Mouse (Mus musculus): ENCODE measurements around the gene Pawr.
A peak's percentile ranks its signal among the peaks of the same experiment; 100 is the strongest.

The Pawr gene

DNA sequence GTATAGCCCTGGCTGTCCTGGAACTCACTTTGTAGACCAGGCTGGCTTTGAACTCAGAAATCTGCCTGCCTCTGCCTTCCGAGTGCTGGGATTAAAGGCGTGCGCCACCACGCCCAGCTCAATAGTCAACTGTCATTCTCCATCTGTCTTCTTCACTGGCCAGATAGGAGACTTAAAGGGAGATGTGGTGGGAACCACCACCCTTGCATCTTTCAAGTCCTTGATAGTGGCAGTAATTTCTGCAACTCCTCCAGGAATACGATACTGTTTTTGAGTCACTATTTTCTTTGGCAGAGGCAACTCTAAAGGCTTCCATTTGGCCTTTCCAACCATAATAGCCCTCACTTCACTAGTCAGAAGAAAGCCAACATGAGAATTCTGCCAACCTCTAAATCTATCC lies 108.3 kb downstream of the Pawr start:
- peak in 1 of 2 experiments; percentile 38 for DNase-seq (ENCODE audit: low spot score in 2 of 2)

DNA sequence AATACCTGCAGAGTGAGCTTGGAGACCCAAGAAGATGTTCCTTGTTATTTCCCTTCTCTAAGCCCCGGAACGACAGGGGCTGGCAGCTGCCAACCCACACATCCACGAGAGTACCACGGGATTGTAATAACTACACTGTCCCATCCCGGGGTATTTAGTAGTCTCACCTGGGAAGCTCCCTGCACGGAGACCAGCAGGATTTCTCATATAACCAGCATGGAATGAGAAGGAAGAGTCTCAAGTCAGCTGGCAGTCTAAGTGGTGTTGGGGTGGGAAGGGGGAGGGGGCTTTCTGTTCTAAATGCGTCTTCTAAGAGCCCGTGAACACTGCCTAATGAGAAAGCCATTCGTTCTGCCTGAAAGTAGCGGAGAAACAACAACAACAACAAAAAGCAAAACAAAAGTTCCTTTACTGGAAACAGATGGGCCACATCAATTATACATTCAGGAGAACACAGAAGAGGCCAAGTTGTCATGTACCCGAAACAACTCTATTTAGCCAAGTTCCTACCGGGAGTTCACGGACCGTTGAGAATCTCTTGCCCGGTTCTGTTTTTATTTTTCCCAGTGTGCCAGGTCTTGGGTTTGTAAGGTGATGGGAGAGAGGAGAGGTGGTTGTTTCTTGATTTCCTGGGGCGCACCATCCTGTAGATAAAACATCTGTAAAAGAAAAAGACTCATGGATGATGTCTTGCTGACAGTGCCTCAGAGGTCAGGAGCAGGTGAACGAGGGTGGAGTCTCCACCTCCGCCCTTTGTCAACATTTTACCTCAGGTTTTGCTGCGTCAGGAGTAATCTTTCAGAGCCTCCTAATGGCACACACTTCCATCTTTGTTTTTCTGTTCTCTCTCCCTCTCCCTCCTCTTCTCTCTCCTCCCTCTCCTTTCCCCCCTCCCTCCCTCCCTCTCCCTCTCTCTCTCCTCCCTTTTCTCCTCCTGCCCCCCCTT lies 112.3 kb downstream of the Pawr start:
- no peak for DNase-seq (ENCODE audit: low spot score in 2 of 2)

DNA sequence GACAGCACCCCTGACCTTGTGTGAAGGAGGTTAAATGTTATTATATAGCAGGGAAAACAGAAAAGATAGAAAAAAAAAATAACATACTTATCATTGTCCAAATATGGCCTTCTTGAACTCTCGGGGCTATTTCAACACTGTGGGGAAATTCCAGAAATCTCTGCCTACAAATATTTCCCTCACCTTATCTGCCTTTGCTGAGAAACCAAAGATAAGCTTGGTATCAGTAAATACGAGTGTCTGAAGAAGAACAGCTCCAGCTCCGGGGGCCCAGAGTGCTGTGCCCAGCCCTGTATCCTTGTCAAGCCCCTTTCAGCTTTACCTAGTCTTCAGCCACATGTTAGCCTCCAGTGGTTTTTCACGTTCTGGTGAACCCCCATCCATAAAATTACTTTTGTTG lies 113.2 kb downstream of the Pawr start:
- no peak for DNase-seq (ENCODE audit: low spot score in 2 of 2)

DNA sequence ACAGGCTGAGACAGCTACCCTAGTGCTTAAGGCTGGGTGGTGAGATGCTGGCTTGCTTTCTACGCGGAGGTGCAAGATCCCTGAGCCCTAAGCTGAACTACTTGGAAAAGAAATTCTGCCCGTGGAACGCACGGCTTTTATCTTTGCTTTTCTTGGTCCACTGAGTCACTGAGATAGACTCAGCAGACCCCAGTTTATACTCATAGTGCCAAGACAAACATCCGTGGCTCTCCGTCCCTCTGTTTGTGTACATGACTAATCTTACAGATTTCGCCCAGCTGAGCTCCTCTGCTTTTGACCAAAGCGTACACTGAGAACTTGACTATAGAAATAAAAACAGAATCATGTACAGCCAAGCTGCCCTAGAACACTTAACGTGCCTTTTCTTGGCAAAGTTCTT lies 113.7 kb downstream of the Pawr start:
- DNase-seq (ENCODE audit: low spot score in 2 of 2): peak in 1 of 2 experiments; percentile 19

DNA sequence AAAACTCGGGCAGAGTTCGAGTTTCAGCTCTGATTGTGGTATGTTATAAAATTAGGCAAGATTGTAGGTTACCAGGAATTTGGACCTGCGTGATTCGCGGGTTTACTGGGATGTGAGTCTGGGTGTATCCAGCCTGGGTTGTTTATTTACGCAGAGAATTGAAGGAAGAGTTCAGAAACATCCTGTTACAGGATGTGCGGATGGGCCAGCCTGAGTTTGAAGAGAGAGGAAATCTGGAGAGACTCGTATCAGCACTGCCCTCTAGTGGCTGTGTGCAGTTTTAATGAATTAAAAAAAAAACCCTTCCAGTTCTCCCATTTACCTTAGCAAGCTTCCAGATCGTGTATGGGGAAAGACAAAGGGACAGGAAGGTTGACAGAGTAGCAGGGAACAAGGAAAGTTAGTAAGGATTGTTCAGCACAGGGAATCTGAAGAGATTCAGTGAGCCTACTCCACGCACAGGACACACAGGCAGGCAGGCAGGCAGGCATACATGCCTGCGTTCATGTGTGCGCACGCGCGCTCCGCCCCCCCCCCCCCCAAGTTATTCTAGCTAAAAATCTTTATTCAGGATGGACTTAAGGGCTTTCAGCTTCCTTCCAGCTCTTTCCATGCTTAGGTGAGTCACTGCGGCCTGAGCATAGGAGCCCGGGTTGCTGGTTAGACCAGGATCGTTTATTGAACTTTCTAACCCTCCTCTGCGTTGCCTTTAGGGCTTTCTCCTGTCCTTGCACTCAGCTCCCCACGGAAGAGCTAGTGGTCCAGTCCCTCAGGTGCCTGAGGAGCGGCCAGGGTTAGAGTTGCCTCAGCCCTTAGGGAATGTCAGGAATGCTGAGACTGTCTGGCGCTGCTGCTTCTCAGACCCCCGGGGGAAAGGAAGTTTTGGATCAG lies 114.4 kb downstream of the Pawr start:
- peak; percentile 79 to 83 for DNase-seq (ENCODE audit: low spot score in 2 of 2)

DNA sequence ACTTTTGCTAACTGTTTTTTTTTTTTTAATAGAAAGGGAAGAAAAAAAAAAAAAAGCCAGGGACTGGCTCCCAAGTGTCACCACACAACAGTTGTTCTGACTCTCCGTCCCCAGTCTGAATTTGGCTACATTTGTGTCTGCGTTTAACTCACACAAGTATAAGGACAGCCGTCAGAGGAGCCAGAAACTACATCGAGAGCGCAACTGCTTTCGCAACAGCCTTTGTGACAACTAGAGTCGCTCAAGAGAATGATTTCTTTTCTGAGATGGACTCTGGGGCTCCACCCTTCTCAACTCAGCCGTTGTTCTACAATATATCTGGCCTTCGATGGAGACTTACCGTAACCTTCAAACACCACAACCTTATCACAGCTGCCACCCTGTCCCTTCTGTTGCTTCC lies 115.3 kb downstream of the Pawr start:
- DNase-seq (ENCODE audit: low spot score in 2 of 2): no peak

DNA sequence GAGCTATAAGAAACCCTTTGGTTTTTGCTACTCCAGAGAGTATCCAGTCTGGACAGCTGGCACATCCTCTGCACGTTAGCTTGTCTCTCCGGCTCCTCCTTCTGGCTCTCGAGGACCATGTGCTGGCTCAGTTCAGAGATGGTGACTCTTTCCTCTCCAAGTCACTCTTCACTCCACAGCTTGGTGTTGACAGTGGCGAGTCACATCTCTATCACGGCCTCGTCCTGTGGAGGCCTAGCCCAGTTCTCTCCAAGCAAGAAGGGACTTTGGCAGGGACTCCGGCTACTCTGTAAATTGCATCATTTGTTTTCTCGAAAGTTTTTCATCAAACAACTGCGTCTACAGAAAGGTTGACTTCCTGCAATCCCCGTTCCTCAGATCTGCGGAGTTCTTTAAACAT lies 116.5 kb downstream of the Pawr start:
- peak in 1 of 2 experiments; percentile 24 for DNase-seq (ENCODE audit: low spot score in 2 of 2)

DNA sequence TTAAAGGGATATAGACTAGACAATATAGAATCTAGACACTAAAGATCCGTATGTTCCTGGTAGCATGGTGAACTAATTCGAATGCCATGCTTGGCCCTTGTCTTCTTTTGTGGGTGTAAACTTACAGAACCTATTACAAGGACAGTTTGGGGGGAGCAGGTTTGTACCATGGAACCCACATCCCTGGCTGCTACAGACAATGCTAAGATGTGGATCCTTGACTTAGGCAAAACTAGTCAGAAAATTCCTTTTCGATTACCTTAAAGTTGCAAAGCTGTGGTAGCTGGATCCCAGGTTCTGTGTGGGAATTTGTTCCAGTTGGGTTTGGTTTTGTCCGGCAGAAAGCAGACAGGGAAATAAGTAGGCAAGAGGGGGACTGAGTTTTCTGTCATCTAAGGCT lies 118.5 kb downstream of the Pawr start:
- DNase-seq (ENCODE audit: low spot score in 2 of 2): no peak

DNA sequence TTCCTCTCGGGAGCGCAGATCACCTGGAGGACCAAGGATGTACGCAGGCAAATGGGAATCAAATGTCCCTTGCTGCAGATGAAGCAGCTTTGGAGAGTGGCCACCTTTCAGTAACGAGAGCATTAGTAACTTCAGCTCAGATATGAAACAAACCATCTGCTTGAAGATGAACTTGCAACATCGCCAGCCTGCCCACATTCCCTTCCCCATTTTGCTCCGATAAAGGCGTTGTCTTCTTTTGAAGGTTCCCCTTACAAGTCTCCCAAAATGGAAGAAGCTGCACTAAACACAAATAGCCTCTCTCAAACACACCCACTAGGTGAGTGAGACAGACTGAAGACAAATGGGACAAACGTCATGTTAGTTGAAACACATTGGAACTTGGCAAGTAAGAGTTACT lies 119.6 kb downstream of the Pawr start:
- DNase-seq (ENCODE audit: low spot score in 2 of 2): no peak

DNA sequence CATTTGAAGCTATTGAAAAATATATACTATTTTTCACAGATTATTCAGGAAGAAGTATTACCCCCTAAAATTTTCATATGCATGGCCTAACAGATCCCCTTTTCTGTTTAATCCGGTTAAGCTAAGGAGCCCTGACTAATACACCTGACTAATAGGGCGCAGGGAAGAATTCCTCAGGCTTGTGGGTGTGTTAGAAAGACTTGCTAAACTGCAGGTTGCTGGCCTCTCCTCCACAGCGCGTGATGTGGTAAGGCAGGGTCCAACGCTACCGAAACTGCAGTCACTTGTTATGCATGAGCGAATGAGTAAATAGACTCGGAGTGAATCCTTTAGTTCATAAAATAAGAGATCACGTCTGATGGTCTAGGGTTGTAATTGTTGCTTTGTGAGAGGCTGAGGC lies 120.5 kb downstream of the Pawr start:
- DNase-seq (ENCODE audit: low spot score in 2 of 2): no peak

DNA sequence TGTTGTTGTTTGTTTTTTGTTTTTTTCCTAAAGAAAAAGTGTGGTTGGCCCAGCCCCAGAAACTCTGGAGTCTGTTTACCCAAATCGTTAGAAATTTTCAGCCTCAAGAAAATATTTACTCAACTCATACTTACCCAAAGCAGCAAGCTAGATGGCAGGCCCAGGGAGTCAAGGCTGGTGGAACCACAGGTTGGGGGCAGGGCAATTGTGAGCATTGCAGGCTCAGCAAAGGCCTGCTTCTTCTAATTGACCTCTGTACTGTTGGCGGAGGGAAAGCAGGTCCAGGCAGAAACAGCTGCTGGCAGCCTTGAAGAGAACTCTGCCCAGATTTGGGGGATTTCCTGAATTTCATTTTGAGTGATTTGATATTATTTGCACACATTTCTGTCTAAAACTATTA lies 121.6 kb downstream of the Pawr start:
- DNase-seq (ENCODE audit: low spot score in 2 of 2): no peak

DNA sequence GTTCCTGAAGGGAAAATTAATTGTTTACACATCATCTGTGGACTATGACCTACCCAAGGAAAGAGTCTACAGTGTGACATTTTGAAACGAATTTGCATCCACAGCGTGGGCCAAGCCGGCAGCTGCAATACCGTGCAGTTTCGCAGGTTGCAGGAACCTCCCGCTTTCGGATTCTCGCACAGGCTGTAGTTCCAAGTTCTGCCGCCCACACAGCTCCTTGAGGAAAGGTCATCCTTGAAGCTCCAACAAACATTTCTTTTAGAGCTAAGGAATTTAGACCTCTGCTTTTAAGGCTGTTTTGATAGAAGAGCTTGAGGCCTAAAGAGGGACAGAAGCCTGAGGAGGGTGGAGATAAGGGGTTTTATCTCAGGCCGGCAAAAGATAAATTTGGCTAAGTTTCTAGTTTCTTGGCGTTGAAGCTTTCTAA lies 122.8 kb downstream of the Pawr start:
- no peak for DNase-seq (ENCODE audit: low spot score in 2 of 2)

DNA sequence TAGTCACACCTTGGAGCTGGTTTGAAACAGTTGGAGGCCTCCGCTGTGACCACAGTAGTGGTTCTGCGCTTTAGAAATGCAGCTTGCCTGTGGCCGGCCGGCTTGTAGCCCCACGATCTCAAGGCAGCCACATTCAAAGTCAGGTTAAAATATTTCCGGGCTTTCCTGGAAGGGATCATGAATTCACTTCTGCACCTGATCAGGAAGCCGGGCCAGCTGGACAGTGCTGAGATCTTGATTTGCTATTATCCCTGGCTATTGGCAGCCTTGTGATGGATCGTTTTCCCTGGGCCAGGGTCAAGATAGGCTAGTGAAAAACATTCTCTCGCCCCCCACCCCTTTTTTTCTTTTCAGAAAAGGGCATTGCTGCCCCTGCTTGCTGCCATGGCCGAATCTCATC lies 123.3 kb downstream of the Pawr start:
- DNase-seq (ENCODE audit: low spot score in 2 of 2): no peak

DNA sequence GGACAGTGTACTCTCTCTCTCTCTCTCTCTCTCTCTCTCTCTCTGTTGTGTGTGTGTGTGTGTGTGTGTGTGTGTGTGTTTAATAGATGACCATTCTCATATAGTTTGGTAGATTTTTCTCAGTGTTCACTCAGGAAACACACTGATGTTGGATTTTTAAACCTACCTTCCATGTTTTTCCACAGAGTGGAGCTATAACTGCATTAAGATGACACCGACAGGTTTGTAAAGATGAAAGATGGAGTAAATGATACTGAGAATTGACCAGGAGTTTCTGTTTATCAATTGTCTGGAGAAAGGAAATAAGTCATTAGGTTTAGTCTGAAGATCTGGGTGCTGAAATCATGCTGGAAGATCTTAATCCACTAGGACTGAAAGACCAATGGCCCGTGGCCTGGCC lies 124.0 kb downstream of the Pawr start:
- no peak for DNase-seq (ENCODE audit: low spot score in 2 of 2)

DNA sequence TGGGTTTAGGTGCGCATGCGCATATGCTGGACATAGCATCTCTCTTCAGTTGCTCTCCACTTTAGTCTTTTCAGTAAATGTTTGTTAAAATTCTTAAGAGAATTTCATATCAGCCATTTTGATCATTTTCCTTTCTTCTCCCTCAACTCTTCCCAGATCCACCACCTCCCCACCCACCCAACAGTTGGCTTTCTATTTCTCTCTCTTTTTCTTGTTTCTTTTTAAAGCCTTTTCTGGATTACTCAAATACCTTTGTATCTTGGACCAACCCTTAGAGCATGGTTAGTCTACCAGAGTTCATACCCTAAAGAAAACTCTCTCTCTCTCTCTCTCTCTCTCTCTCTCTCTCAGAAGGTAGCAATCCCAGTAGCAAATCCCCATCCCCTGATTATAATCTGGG lies 125.1 kb downstream of the Pawr start:
- DNase-seq (ENCODE audit: low spot score in 2 of 2): no peak

DNA sequence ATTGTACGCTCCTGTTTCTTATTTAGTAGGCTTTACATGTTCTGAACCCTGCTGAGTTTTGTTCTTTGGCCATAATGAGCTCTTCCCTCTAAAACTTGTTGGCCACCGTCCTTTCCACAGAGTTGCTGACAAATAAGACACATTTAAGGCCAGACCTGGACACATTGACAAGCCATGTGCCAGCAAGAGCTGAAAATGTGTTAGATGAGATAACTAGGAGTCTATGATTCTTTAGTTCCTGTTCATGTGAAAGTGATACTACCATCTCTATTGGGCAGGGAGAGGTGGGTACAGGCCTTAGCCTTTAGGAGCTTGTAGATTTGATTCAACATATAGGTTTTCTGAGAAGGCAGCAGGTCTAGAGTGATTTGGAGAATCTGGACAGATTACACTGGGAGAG lies 129.9 kb downstream of the Pawr start:
- no peak for DNase-seq (ENCODE audit: low spot score in 2 of 2)
